Mouse (Mus musculus) megakaryocyte, embryonic 14.5 days (primary cell): ENCODE data around the gene Ltn1.

Experiments
- FLI1 ChIP-seq: IDR thresholded peaks from 2 replicates; pipeline ENCODE4 v1.6.1; 2012; ENCODE audit warnings: low read length, inconsistent platforms, mixed read lengths
- GATA1 ChIP-seq: IDR thresholded peaks from 3 replicates; pipeline ENCODE4 v1.6.1; 2012; ENCODE audit warnings: mixed read lengths, low read length, inconsistent platforms, borderline replicate concordance

GRCm38 (mm10) chr16:87405001-87405400, 27.4 kb downstream of the Ltn1 start:
- TF ChIP-seq GATA1 (no peak), FLI1 (no peak)
